Mouse (Mus musculus): ENCODE results near the gene Tgm7.

DNA sequence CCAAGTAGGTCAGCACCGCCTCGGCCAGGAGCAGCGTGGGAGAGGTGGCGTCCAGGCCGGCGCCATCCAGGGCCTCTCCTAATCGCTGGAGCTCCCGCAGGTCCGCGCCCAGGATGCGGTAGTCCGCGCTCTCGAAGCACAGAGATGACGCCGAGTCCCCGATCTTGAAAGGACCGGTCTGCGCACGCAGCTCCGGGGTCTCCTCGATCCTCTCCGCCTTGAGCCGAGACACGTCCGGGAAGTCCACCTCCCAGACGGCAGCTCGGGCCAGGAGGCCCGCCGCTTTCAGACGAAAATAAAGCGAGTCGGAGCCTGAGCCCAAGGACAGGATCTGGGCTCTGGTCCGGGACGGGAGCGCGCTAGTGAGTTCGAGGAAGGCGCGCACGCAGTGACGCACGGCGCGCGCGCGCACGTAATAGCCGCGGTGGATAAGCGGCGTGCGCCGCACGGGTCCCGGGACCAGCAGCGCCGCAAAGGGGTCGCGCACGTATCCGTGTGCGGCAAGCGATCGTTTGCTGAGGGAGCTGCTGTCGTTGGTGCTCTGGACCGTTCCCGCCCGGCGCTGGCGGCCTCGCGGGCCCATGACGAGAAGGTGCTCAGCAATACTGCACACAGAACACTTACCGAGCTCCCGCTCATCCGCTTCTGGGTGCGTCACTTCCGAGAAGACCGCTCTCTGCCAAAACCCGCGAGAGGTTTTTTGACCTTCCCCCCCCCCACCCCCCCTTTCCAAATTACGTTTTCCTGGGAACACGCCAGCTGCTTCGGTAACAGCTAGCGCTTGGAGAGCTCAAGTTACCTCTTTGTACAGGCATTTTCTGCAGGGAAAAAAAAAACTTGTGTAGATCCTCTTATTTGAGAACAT lies 30.7 kb upstream of the Tgm7 start, which contains the start of the genes Adal and Lcmt2:
- TF ChIP-seq POLR2A (IDR thresholded peaks at IDR 0.05; ENCODE audit: borderline replicate concordance, extremely low read depth, insufficient read depth, insufficient read length, poor library complexity, severe bottlenecking) (peak; percentile 94), CTCF (IDR thresholded peaks at IDR 0.05; ENCODE audit: borderline replicate concordance, extremely low read depth, insufficient read depth, insufficient read length) (no peak)
